Mouse (Mus musculus): ENCODE data around the gene Krt86.

DNA sequence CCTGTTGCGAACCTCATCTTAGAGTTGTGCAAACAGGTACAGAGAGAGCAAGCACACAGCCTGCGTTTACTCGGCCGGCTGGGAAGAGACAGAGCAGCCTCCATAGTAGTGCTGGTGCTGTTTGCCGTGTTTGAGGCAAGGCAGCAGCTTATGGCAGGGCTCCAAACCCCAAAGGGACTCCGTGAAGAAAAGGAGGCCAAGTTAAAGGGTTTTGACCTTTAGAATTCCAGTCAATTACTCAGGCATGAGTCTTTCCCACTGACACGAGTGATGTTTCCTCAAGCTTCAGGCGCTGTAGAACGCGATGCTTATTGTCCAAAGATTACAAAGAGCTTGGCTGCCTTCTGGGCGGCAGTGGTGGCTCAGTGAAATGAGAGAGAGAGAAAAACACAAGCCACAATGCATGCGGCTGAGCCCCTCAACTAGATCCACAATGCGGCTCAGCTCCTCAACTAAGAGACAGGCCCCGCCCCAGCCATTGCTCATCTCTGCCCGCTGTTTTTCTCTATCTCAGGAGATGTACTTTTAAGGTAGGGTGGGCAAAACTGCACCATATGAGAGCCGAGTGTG, 14.8 kb upstream of the Krt86 start:
- no peak for TF ChIP-seq POLR2A (IDR thresholded peaks at IDR 0.05; ENCODE audit: insufficient read length, low read depth)
- TF ChIP-seq E2F4 (IDR thresholded peaks at IDR 0.05; ENCODE audit: insufficient read depth) = no peak
- no peak for TF ChIP-seq USF1 (IDR thresholded peaks at IDR 0.05; ENCODE audit: low read depth)
- no peak for TF ChIP-seq MYOG (IDR thresholded peaks at IDR 0.05; ENCODE audit: control insufficient read depth in 1 of 3, insufficient read depth in 1 of 3, insufficient read length in 2 of 3, low read depth in 2 of 3)
- no peak for TF ChIP-seq POLR2AphosphoS2 (IDR thresholded peaks at IDR 0.05; ENCODE audit: insufficient read length, low read depth)
- TF ChIP-seq REST (IDR thresholded peaks at IDR 0.05; ENCODE audit: insufficient read depth, insufficient read length) = no peak
- TF ChIP-seq SRF (IDR thresholded peaks at IDR 0.05; ENCODE audit: control insufficient read depth, insufficient read length, low read depth) = no peak

All from myocyte (in vitro differentiated cells).